Mouse (Mus musculus) adrenal gland, postnatal 4 days (tissue): ENCODE results near the gene Gm28230. TPM values are rescaled to one million over a fixed set of nuclear protein-coding genes. Genes with fewer than 3 reads are reported as not detected.

Source experiments
- DNase-seq, 2 experiments: peaks; one replicate each; pipeline ENCODE4 v3.0.0; 2021 to 2022; ENCODE audit warnings: low spot score in 2 of 2, mixed read lengths in 2 of 2
- microRNA-seq: library from miRNA; unstranded; fragments of <30 nt; microRNA quantifications from one replicate; pipeline ENCODE4 v1.2.0, GENCODE M21; 2021
- total RNA-seq, 2 experiments: library from RNA; stranded (reverse); gene quantifications; 2 replicates each; pipeline ENCODE4 v1.2.3; 2021

The Gm28230 gene
- total RNA-seq, 2 experiments from 2014 or later = 1.4 to 3.7 TPM

DNA sequence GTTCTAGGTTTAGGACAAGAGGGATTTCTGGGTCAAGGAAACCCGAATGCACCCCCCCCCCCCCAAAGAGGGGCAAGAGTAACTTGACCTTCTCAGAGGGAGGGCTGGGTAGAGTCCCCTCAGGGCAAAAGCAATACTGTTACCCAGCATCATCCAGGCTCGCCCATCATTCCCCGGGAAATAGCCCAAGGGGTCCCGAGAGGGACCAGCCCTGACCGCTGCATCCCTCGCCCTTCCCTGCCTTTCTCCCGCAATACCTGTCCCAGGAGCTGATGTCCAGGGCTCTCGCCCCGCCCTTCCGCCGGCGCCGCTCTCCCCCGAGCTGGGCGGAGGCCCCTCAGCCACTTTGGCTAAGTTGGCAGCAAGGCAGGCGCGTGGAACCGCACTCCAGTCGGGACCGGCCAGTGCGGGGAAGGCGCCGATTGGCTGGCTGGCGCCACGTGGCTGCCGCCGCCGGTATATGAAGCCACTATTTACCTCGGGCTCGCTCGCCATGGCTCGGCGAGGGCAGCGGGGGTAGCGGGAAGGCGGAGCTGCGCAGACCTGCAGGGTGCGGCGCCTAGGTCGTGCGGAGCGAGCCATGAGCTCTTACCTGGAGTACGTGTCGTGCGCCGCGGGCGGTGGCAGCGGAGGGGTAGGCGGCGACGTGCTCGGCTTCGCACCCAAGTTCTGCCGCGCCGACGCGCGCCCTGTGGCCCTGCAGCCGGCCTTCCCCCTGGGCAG is 36.2 kb downstream of the Gm28230 start, which contains the start of gene Hoxd1:
Hoxd1 (plus strand) TSS at position 459 of the 723 bp plus-strand sequence.
- DNase-seq = no peak

DNA sequence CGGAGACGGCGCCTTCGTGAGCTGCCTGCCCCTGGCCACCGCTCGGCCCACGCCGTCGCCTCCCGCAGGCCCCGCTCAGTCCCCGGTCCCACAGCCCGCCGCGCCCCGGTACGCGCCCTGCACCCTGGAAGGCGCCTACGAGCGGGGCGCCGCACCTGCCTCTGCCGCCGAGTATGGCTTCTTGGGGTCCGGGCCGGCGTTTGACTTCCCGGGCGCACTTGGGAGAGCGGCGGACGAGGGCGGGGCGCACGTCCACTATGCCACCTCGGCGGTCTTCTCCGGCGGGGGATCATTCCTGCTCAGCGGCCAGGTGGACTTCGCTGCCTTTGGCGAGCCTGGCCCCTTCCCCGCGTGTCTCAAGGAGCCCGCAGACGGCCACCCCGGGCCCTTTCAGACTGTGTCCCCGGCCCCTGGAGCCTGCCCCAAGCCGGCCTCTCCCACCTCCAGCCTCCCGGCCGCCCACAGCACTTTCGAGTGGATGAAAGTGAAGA is 36.8 kb downstream of the Gm28230 start:
- DNase-seq = no peak

DNA sequence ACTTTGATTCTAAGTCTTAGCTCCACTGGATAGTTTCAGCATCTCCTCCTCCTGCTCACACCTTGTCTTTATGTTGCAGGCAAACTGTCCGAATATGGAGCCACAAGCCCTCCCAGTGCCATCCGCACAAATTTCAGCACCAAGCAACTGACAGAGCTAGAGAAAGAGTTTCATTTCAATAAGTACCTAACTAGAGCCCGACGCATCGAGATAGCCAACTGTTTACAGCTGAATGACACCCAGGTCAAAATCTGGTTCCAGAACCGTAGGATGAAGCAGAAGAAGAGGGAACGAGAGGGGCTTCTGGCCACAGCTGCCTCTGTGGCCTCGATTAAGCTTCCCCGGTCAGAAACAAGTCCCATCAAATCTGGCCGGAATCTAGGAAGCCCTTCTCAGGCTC is 37.4 kb downstream of the Gm28230 start:
- no peak for DNase-seq

DNA sequence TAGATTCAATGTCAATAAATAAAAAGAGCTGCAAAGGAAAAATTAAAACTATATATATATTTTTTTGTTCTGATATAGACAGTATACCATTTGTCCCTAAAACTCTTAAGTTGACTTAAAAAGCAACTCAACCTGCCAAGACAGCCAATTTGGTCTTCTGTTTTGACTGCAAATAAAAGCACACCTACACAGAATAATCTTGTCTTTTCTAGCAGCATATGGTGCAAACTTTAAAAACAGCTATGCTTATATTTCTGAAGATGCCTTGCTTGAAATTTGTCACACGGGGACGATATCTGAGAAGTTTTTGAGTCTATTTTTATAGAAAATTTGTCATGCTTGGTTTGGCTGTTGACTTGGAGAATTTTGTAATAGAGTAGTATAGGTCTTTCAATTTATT is 47.8 kb downstream of the Gm28230 start:
- no peak for DNase-seq

DNA sequence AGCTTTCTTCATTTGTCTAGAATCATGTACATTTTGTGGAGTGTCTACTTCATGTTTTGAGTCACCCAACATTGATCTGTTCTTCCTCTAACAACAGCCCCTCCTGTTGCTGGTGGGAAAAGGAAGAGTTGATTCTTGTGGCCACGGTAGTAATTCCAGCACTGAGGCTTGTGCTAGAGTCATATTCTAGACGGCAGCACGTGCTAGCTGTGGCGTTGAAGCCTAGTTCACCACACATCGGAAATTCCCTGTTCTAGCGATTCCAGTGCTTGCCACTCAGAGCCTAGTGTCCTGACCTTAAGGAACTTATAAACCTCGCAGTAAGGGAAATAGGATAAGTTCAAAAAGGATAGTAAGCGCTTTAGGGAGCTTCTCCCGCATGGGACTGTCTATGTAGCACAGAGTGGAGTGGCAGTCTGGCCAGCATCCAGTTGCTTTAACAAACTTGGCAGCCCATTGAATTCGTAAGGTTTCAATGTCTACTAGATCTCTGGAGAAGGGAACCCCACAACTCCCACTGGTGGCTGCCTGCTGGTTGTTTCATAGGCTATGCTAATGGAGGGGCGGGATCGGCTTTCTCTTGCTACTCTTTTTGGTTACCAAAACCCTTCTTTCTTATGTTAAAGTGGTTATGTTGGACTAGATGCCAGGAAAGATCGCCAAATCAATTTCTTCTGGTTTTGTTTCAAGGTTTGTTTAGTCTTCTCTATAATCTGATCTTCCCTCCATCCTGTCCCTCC is 51.2 kb downstream of the Gm28230 start:
- no peak for DNase-seq

DNA sequence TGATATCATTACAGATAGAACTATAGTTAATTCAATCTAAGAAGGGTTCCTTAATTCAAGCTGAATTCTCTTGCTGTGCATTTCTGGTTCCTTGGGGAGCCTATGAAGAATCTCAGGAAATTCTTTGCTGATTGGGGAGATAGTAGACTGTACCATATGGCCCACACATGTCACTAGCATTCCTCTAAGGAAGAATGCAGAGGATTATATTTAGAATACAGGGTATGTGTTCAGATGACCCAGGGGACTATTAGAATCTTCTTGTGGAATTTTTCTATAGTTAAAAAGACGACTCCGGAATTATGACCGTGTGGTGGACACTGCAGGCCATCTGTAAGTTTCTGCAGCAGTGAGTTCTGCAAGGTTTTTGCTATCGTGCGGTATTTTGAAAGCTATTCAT is 54.9 kb downstream of the Gm28230 start:
- no peak for DNase-seq

DNA sequence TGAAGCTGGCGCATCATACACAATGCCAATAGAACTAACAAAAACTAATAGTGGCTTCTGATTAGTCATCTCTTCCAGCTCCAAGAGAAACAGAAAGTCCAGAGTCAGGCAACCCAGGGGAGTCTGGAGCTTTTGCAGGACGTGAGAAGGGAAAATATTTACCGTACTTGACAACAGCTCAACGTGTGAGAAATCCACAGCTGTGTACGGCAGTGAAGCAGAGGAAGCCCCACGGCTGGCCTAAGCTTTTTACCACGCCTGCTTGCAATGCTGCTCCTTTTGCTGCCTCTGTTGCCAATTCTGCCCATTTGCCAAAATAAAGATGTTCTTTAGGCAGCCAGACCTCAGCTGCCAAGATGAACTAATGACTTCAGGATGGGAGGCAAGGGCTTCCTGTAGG is 69.0 kb downstream of the Gm28230 start:
- no peak for DNase-seq

Small RNA genes within 50 kb of the gene (microRNA-seq; reads per million reads assigned to microRNA genes)
- not detected for gene Gm44463
- gene Mir10b = 27,932 reads per million, percentile 97 among the genes with 10 or more reads in this experiment

Other genes with a start within 250 kb of the Gm28230 start
- gene Lnpk, start 147.3 kb upstream of the Gm28230 start, total RNA-seq = 10 to 100 TPM; 17.4 to 19.2 TPM
- not detected for gene Evx2, start 67.2 kb upstream of the Gm28230 start, total RNA-seq
- gene Hoxd13, start 58.4 kb upstream of the Gm28230 start, total RNA-seq = not detected
- not detected for gene Hoxd12, start 51.7 kb upstream of the Gm28230 start, total RNA-seq
- 1 to 10 TPM in 1 of 2 experiments, not detected in 1; 5.1 TPM for gene Hoxd11, start 47.2 kb upstream of the Gm28230 start, total RNA-seq
- gene Hoxd10, start 34.8 kb upstream of the Gm28230 start, total RNA-seq = 1 to 10 TPM in 1 of 2 experiments, under 1 TPM in 1; 0.71 to 5.2 TPM
- 10 to 100 TPM in 1 of 2 experiments, 1 to 10 TPM in 1; 7.1 to 17.8 TPM for gene Hoxd9, start 29.0 kb upstream of the Gm28230 start, total RNA-seq
- gene Hoxd8, start 22.1 kb upstream of the Gm28230 start, total RNA-seq = 10 to 100 TPM; 43.9 to 55.4 TPM
- gene Hoxd3, start 14.8 kb upstream of the Gm28230 start, total RNA-seq = 1 to 10 TPM in 1 of 2 experiments, under 1 TPM in 1; 0.82 to 2.5 TPM
- 10 to 100 TPM; 21.5 to 29.5 TPM for gene Hoxd4, start 14.8 kb upstream of the Gm28230 start, total RNA-seq
- gene Hoxd1, start 36.3 kb downstream of the Gm28230 start, total RNA-seq = under 1 TPM in 1 of 2 experiments, not detected in 1; 0.50 TPM
- 10 to 100 TPM; 90.8 to 93.6 TPM for gene Mtx2, start 99.1 kb downstream of the Gm28230 start, total RNA-seq